Mouse (Mus musculus) adrenal gland, postnatal 10 days (tissue): ENCODE results near the gene Cbx6. TPM values are rescaled to one million over a fixed set of nuclear protein-coding genes. Genes with fewer than 3 reads are reported as not detected.
"Not testable (repeated sequence)": the region's sequence is repeated elsewhere in the genome, so short reads cannot be mapped to it uniquely, and the experiment has no call there.

Experiments
- DNase-seq: peaks from one replicate; pipeline ENCODE4 v3.0.0; 2021; ENCODE audit warnings: mixed read lengths
- total RNA-seq, 2 experiments: library from RNA; stranded (reverse); gene quantifications; 2 replicates each; pipeline ENCODE4 v1.2.3; 2021

Gene Cbx6
- total RNA-seq, 2 experiments from 2014 or later, result 58.8 to 68.4 TPM

- DNase-seq, result peak; percentile 82
These were observed 4.1 kb downstream of the Cbx6 start for GRCm38 (mm10) chr15:79830388-79830787.

GRCm38 (mm10) chr15:79829431-79829830, 5.1 kb downstream of the Cbx6 start:
- DNase-seq, result no peak

GRCm38 (mm10) chr15:79828366-79829035, 6.0 kb downstream of the Cbx6 start:
- DNase-seq, result peak; percentile 47

- DNase-seq, result no peak
These were observed 6.7 kb downstream of the Cbx6 start for GRCm38 (mm10) chr15:79827778-79828210.

DNA sequence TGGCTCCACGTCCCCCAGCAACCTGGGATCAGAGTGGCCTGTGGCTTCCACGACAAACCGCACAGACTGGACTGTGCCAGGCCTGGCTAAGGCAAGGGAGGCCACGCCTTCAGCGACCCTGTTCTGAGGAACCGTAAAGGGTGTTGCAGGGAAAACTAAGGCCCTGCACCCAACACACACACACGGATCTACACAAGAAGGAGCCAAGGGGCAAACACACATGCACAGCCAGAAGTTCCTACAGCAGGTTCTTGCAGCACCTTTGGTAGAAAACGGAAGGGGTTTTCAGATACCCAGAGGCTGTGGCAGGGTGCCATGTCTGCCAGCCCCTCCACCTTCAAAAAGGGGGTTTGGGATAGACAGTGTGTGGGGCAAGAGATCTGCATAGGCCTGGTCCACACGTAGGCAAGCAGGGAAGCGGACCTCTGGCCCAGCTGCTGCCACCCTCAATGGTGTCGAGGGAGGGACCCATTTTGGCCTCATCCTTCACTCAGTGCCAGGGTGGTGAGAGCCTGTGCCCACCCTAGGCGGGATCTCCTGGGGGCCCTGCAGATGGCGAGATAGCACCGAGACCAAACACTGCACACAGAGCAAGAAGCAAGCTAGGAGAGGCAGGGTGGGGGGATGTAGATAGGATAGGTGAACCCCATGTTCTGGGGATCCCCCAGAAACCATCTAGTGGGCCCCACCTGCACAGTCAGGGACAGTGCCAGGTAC, 7.3 kb downstream of the Cbx6 start:
- no peak for DNase-seq

DNA sequence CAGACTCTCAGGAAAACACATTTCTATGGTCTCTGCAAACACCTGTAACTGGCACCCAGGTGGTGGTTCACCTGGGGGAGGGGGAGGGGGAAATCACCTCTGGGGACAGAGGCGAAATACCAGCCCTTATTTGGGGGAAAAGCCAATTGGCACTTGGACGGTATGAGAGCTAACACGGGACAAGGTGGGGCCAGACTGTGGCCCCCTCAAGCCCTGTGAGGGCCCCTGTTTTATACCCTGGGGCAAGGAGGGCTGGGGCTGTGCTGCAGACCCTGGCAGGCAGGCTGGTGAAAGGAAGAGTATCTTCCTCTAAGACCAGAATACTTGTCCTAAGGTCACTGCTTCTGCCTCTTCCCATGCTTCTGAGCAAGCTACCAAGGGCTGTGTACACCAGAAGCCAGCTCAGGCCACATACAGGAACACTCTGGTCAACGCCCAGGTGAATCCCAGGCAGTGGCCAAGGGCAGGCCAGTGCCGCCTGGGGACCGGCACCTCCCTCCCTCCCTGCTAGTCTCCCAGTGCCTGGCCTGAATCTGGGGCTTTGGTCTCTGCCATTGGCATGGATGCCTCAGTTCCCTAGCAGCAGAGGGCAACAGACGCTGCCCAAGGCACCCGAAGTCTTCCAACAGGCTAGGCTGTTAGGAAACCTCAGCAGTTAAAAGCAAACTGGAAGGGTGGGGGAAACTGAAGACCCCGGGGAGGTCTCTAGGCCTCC, 8.1 kb downstream of the Cbx6 start:
- no peak for DNase-seq

GRCm38 (mm10) chr15:79825146-79825825, 9.2 kb downstream of the Cbx6 start:
- DNase-seq, result no peak

DNA sequence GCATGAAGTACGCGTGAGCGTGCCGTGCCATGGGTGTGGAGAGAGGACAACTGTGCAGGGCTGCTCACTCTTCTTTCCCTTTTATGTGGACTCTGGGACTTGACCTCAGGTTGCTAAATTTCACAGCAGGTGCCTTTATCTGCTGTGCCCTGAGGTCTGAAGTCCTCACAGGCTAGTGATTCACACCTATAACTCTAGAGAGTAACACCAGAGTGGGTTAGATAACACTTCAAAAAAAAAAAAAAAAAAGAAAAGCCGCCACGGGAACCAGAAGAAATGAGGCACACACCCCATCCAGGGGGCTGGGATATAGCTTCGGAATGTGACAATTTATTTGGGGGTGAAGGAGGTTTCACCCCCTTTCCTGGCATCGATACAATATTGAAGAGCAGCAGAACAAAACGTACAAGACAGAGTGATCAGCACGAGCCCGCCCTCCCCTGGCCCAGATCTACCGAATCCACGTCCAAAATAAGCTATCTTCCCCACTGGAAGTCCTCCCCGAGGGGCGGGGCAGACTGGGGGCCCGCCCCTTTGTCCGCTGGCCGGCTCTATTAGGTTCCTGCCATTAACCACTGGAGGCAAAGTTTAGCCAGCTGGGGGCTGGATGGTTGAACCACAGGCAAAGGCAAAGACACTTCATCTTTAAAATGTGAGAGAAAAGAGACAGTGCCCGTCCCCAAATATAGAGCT, 10.8 kb downstream of the Cbx6 start:
- DNase-seq, result peak; percentile 75

DNA sequence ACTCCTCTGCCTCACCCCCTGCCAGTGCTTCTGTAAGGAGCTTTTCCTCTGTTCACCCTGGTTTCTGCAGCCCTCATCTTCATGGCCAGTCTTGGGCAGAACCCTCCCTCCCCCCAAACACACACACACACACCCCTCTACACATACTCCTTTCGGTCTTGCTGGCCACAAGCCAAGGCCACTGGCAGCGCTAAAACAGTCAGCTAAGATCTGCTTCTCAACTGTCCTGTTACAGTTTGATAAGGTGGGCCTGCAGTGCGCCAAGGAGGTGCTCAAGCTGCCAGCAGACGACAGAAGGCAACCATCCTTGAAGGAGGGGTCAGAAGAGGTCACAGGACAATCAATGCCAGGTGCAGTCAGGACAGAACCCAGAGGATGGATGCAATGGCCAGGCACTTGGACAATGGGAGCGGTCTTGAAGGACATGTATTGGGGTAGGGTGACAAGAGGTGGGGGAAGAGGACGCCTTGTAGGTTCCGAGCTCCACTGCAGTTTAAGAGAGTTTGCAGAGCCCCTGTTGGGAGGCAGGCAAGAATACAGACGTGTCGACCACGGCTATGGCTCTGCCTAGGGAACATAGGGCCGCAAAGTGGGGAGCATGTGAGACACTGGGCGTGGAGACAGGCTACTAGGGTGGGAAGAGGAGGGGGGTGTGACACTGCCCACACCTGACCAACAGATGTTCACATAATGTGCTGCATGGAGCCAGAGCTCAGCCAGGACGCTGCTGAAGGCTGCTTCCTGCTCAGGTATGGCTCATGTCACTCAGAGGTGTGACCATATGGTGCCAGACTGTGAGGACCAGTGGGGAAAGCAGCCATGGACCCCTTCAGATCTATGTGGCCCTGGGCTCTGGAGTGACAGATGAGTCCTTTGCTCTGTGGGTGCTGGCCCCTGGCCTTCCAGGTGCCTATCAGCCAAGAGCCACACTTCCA, 12.0 kb downstream of the Cbx6 start:
- DNase-seq, result peak; percentile 49

DNA sequence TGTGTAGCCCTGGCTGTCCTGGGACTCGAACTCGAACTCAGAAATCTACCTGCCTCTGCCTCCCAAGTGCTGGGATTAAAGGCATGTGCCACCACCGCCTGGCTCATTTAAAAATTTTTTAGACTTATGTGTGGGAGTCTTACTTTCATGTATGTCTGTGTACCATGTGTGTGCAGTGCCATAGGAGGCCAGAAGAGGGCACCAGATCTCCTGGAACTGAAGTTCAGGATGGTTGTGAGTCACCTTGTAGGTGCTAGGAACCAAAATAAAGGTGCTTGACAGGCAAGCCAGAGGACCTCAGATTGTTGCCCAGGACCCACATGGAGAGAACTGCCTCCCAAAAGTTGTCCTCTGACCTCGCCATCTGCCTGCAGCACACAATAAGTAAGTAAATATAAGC, 16.2 kb downstream of the Cbx6 start:
- DNase-seq, result no peak

DNA sequence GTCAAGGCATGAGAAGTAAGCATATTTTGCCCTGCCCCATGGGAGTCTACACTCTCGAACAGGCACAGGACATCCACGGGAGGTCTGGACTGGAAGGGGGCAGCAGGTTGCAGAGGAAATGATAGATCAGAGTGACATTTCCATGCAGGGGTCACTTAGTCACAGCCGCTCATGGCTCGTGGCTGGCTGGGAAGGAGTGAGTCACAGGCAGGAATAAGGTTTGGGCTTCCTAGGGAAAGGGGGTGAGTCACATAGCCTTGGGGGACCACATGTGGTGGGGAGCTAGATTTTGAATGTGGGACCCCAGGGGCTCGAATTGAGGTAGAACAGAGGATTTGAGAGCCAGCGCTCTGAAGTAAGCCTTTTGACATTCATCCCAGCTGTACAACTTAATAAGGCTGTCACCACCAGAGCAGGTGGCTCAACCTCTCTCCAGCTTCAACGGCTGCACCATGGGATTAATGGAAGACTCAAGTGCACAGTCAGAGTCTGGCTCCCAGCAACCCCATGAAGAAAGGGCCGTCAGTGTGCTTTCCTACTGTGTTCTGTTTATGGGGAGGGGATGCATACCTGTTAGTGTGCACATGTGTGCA, 20.7 kb downstream of the Cbx6 start:
- DNase-seq, result no peak

- not testable (repeated sequence) for DNase-seq
These were observed 21.6 kb downstream of the Cbx6 start for GRCm38 (mm10) chr15:79812840-79813239.

DNA sequence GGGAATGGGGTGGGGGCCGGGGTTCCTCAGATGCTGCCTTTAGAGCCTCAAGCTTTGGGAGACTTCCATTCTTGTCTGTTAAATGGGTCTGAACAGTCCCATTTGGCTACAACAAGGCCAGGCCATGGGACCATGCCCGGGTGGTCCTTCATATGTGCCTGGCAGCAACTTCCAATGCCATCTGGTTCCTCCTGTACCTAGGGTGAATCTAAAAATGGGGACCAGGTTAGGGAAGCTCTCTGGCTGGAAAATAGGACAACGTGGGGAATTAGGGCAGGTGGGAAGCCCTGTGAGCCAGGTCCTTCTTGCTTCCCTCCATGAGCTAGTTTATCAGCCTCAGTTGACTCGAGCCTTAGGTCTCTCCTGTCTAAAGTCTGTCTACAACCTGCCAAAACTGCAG, 23.5 kb downstream of the Cbx6 start:
- DNase-seq, result no peak

DNA sequence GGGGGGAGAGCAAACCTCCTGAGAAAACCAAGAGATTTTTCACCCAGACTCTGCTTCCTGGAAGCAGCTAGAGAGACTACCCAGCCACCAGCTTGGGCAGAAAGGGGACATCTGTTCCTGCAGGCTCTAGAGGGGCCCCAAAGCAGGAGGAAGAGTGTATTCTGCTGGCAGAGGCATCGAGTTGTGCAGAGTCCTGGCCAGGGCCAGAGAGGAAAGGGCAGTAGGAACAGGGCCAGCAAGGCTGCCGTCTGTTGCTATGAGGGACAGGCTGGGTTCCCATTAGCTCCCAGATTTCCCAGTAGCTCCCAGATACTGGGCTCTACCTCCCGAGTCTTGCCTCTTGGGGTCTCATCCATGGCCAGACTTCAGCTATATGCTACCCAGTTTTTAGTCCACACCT, 24.4 kb downstream of the Cbx6 start:
- no peak for DNase-seq

DNA sequence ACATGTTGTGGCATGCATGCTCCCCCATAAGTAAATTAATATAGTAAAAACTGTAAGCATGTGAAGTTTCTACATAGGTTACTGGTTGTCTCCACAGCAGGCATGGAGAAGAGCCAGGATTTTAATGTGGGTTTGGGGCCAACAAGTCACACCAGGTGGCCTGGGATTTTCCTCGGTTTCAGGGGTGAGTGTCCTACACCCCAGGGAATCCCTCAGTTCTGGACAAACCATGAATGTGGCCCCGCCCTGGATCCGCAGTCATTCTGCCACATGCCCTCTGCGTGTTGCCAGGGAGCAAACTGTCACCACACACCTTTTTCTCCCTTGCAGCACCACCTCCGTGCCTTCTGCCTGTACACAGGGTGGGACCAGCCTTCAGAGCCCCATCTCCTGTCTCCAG, 25.8 kb downstream of the Cbx6 start:
- no peak for DNase-seq

GRCm38 (mm10) chr15:79808114-79808513, 26.4 kb downstream of the Cbx6 start:
- peak; percentile 66 for DNase-seq

DNA sequence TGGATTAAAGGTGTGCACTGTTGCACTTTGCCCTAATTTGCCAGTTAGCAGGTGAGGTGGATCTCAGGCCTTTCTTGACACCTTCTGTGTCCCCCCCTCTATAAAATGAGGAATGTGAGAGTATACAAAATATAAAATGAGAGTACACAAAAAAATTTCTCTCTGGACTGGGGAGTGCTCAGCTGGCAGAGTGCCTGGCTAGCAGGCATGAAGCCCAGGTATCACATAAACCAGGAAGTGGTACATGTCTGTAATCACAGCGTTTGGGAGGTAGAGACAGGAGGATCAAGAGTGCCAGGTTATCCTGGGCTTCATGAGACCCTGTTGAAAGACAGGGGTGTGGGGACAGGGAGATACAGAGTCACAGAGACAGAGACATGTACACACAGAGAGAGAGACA, 27.4 kb downstream of the Cbx6 start:
- no peak for DNase-seq

- DNase-seq, result no peak
These were observed 29.2 kb downstream of the Cbx6 start for GRCm38 (mm10) chr15:79805246-79805645.

DNA sequence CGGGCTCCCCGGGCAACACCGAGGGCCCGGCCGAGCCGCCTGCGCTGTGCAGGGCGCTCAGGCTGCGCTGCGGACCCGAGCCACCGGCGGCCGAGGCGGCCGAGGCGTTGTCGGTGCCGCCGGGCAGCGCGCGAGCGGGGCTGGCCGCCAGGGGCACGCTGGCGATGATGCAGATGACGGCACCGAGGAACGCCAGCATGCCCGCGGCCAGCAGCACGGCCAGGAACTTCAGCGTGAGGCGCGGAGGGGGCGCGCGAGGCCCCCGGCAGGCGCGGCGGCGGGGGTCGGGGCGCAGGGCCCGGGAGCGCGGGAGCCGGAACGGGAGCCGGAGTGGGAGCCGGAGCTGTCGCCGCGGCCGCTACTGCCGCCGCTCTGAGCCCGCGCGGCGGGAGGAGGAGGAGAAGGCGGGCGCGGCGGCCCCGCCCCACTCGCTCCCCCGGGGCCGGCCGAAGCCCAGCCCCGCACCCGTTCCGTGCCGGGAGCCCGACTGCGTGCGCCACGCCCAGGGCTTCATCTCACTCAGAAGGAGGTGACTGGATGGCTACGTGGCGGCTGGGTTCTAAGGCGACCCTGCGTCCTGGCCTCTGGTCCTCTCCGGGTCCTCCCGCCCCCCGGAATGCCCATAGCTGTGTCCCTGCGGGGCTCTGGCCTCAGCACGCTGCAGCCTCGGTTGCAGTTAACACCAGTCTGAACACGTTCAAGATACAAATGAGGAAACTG, 30.0 kb downstream of the Cbx6 start, which contains the start of gene Nptxr:
Gene Nptxr, minus strand, starts transcription at position 415 of the 720 bp plus-strand sequence.
- peak; percentile 76 for DNase-seq
